Mouse (Mus musculus) embryo, embryonic 10.5 days (tissue): ENCODE measurements at regions not wholly inside any gene's neighbourhood (a gene's known extent, or its start where the extent isn't known, plus 50 kb on each side); places are given as distances from the start of the nearest gene placed in this dataset.
"Not testable (repeated sequence)": the region's sequence is repeated elsewhere in the genome, so short reads cannot be mapped to it uniquely, and the experiment has no call there.

Experiments
- DNase-seq: peaks from one replicate; pipeline ENCODE4 v3.0.0-alpha.2; 2015; ENCODE audit warnings: low spot score

DNA sequence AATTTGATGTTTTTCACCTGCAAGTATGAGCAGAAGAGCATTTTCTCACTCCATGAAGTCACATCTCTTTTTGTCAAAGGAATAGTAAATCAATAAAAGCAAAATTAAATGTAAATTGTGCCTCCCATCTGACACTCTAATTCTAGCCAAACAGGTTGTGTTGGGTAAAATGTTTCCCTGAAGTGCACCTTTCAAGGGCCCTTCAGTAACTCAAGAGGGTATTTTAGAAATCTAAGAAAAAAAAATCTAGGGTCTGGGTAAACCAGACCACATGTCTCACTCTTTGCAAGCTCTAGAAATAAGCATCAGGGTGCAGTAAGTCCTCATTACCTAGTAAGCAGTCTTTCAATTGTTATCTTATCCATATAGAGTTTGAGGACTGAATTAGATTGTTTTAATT, 521.2 kb downstream of the Serpinb8 start:
- no peak for DNase-seq

DNA sequence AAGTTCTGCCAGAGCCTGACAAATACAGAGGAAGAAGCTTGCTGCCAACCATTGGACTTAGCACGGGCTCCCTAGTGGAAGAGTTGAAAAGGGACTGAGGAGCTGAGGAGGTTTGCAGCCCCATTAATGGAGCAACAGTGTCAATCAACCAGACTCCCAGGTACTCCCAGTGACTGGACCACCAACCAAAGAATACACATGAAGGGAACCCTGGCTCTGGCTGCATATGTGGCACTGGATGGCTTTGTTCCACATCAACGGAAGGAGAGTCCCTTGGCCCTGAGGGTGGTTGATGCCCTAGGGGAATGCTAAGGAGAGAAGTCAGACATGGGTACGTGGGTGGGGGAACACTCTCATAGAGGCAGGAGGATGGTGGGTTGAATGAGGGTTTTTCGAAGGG, 537.6 kb downstream of the Serpinb8 start:
- DNase-seq, result no peak

DNA sequence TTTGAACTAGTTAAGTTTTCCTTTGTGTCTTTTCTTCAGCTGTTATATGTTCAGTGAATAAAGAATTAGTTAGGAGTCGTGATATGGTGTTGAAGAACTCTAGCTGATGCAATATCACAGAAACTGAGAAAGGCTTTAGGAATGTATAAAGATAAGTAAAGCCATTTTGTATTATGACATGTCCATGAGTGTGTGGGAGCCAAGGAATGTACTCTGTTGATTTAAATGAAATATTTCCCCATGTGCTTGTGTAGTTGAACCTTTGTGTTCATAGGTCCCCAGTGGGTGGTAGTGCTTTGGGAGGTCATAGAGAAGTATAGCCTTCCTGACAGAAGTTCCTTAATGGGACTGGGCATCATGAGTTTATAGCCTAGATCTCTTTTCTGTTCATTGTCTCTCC, 542.2 kb downstream of the Serpinb8 start:
- DNase-seq, result no peak

DNA sequence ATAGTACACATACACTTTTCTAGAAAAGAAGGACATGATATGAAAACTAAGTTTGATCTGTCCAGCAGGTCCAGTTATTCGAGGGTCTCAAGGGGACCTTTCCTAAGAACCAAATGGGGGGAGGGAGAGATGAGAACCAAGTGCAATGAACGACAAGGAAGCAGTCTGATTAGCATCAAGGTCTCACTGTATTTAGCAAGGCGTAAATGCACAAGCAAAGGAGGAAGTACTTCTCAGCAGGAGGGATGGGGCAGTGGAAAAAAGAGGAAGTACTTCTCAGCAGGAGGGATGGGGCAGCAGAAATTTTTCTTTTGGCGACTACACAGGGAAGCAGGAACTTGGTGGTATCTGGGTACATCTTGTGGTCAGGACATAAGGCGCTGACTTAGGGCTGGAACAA, 545.5 kb downstream of the Serpinb8 start:
- not testable (repeated sequence) for DNase-seq

DNA sequence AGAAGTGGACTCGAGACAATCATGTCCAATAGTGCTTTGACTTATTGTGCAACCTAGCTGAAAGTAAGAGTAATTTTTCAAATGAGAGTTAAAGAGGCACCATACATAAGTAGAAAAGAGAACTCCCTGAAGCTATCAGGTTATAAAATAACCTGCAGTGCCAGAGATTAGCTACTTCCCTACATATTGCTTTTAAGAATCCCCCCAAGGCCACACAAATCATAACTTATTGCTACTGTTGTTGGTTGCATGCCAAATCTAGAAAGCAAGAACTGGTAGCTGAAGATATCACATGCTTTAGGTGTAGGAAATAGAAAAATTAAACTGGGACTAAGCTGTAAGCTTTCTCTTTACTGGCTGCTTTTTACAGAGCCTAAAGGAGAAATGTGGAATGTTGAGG, 554.3 kb downstream of the Serpinb8 start:
- DNase-seq, result no peak

DNA sequence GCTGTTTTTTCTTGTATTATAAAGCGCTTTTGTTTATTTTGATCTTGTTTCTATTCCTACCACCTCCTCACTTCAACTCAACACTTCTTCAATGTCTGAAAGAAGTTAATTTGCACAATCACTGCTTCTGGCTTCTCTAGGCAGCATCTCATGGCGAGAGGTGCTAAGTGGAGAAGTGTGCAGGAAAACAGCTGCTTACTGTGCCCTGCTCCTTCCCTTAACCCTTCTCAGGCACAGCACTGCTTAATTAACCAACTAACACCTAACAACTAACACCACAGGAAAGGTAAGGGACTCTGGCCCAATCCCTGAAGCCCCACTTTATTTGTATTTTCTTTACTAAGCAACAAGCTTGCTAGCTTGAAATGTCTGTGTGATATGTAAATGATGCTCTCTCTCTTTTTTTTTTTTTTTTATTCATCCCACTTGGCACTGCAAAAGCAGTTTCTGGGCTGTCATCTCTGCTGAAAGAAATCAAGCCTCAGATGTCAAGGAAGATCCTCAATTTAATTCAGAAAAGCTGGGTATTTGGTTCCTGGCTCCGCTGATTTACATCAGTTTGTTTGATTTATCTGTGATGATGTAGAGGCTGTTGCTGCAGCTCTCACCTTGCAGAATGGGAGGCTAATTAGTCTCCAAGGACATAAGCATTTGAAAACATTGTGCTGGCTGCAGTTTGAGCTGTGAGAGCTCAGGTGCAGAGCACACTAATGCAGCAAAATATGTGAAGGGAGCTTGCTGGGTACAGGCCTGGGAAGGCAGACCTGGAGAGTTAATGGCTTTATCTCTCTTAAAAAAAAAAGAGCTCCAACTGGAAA, 591.8 kb downstream of the Serpinb8 start:
- no peak for DNase-seq

DNA sequence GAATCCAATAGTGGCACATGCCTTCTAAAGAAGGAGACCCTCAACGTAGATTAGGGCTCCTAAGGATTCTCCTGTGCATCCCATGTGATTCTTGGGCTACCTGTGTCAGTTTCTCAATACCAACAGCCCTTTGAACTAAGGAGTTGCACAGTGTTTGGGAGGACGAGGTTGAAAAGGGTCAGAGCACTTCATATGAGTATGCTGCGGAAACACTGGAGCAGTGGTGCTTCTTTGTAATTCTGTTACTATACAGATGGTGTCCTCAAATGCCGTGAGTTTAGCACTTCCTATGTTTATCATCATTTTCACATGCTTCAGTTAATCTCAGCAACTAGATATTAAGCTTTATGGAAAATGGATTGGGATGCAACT, 592.3 kb downstream of the Serpinb8 start:
- no peak for DNase-seq

DNA sequence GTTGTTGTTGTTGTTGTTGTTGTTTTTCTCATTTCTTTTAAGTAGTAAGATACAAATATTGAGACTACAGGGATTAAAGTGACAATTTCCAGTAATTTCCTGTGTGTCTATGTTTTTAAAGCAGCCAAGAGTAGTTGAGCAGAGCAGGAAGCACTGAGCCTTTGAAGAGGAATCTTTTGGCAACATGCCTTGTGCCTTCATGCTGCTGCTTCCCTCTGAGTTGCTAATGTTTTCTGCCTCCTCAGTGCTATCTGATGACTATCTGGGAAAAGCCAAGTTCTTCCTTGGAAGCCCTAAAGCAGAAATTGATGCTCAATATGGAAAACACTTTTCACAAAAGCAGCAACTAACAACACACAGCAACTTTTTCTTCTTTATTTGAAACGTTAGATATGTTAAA, 634.2 kb downstream of the Serpinb8 start:
- DNase-seq, result no peak

DNA sequence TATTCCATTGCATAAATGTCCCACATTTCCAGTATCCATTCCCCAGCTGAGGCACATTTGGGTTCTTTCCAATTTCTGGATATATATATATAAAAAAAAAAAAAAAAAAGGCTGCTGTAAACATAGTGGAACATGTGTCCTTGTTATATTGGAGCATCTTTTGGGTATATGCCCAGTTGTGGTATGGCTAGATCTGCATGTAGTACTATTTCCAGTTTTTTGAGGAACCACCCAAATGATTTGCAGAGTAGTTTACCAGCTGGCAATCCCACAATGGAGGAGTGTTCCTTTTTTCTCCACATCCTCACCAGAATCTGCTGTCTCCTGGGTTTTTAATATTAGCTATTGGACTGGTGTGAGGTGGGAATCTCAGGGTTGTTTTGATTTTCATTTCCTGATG, 650.3 kb downstream of the Serpinb8 start:
- no peak for DNase-seq

DNA sequence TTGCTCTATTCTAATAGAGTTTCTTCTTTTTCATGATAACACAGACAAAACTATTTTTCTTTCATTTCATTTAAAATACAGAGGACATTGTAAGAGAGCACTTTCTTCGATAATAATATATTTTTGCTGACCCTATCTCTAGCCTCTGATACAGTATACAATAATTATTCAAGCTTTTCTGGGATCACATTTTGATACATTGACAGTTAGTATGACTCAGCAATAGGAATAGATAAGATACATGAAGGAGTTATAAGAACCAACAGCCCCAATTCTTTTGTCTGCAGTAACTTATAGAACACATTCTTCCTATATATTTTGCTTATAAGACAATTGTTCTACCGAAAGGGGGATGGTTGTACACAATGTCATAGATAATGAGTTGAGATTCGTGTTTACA, 665.3 kb downstream of the Serpinb8 start:
- no peak for DNase-seq

DNA sequence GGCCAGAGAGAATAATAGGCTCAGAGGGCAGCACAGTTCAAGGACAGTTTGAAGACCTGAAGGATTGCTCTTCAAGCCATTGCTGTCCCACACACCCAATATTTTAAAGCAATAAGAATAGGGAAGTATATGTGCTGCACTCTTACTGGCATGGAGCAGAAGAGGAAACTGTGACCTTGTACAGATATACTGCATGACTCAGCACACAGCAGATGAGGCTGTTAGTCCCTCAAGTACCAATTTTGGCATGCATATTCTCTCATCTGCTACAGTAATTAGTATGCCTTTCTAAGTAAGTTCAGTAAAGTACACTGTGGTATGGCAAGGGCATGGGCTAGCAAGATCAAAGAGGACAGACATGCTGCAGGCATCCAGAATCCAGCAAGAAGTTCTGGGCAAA, 669.5 kb downstream of the Serpinb8 start:
- no peak for DNase-seq

DNA sequence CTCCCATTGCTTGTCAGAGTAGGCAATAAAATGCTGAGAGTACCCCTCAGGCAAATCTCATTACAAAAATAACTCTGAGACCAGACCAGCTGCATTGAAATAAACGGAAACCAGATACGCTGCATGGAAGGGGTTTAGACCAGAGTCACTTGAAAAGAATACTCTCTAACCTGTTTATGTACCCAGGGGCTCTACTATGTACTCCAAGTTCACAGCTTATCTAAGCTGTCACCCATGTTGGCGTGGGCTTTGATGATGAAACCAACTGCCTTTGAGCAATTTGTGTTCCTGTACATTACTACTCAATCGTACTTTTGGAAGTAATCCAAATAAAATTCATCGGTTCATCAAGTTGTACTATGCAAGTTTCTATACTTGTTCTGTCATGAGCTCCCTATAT, 692.3 kb downstream of the Serpinb8 start:
- DNase-seq, result peak; percentile 3

DNA sequence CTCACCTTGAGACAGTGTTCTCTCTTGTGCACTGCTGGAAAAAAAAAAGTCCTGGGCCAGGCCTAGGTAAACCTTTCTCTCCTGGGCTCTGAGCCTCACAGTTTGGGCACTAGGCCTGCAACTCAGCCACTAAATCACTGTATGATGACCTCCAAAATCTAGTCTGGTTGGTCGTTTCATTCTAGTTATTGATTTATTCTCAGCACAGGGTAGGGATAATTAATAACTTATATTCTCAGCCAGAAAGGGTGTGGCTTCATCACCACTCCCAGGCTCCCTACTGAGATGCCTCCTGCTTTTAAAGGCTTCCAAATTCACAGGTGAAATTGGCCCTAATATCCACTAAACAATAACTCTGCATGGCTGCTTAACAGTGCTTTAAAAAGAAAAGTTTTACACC, 696.8 kb downstream of the Serpinb8 start:
- DNase-seq, result no peak
